Mouse (Mus musculus) lung, postnatal 0 days (tissue): ENCODE measurements at regions not wholly inside any gene's neighbourhood (a gene's known extent, or its start where the extent isn't known, plus 50 kb on each side); places are given as distances from the start of the nearest gene placed in this dataset.

Experiments
- ATAC-seq: fragments of 200-750 bp; cut with Nextera tagmentation; 2 replicates; pipeline ENCODE4 v1.8.0; 2017; ENCODE audit warnings: moderate library complexity
- DNase-seq: peaks from one replicate; pipeline ENCODE4 v3.0.0-alpha.2; 2016; ENCODE audit warnings: low spot score
- H3K27ac ChIP-seq: fragments of 300-500 bp; sonication (generic); 2 replicates; pipeline ENCODE4 v1.5.1; 2014; ENCODE audit warnings: antibody characterized with exemption, mild to moderate bottlenecking, low read length, mixed read lengths
- H3K27me3 ChIP-seq: fragments of 300-500 bp; sonication (generic); replicated peaks from 2 replicates; pipeline ENCODE4 v1.6.1; 2014; ENCODE audit warnings: low read length, mixed read lengths; ENCODE audit not compliant: insufficient read depth
- H3K36me3 ChIP-seq: fragments of 300-500 bp; sonication (generic); 2 replicates; pipeline ENCODE4 v1.6.1; 2014; ENCODE audit warnings: low read length, mixed read lengths; ENCODE audit not compliant: insufficient read depth
- H3K4me1 ChIP-seq: fragments of 300-500 bp; sonication (generic); 2 replicates; pipeline ENCODE4 v1.6.1; 2014; ENCODE audit warnings: antibody characterized with exemption, low read depth, low read length, mixed read lengths; ENCODE audit not compliant: insufficient read depth
- H3K4me2 ChIP-seq: fragments of 300-500 bp; sonication (generic); replicated peaks from 2 replicates; pipeline ENCODE4 v1.6.1; 2014; ENCODE audit warnings: low read depth, mild to moderate bottlenecking, low read length, moderate library complexity, mixed read lengths
- H3K4me3 ChIP-seq: fragments of 300-500 bp; sonication (generic); 2 replicates; pipeline ENCODE4 v1.5.1; 2014; ENCODE audit warnings: low read depth, low read length
- H3K9ac ChIP-seq: fragments of 300-500 bp; sonication (generic); replicated peaks from 2 replicates; pipeline ENCODE4 v1.6.1; 2014; ENCODE audit warnings: low read depth, mild to moderate bottlenecking
- H3K9me3 ChIP-seq: fragments of 300-500 bp; sonication (generic); 2 replicates; pipeline ENCODE4 v1.6.1; 2016; ENCODE audit warnings: low read length, mixed read lengths
- CTCF ChIP-seq: IDR thresholded peaks from 2 replicates; pipeline ENCODE4 v1.5.1; 2016; ENCODE audit warnings: antibody characterized with exemption, mild to moderate bottlenecking
- EP300 ChIP-seq: IDR thresholded peaks from 2 replicates; pipeline ENCODE4 v1.6.1; 2016; ENCODE audit warnings: antibody characterized with exemption, mild to moderate bottlenecking, control low read depth
- WGBS: fragments of 180-500 bp; shearing (Covaris S2); extraction: QIAGEN DNeasy Blood & Tissue Kit; methylation state at CpG from one replicate; pipeline ENCODE4 v1.1.7; 2014; 5-methylcytosine and 5-hydroxymethylcytosine counted together

DNA sequence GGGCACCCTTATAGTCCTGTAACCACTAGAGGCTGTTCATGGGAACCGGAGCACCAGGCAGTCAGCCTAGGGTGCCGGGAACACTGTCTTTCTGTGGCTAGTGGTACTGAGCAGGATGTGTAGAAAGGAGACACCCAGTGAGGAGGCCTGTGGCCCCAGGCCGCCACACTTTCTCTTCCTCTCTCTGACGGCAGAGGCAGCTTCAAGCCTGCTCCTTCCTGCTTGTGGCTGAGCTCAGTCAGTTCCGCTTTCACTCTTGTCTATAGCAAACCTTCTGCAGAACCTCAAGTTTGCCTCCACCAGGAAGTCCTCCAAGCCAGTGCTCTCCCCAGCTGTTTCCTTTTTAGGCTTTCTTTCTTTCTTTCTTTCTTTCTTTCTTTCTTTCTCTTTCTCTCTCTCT is 197.2 kb downstream of the Uaca start:
- Histone ChIP-seq H3K27me3 (no peaks in the 10 kb centered on the region), H3K9ac (no peak overlapping the region), H3K4me2 (no peak overlapping the region), H3K9me3 (no peaks in the 10 kb centered on the region), H3K36me3 (no peaks in the 10 kb centered on the region), H3K27ac (no peak overlapping the region), H3K4me3 (no peak overlapping the region), H3K4me1 (no peaks in the 10 kb centered on the region)
- peak; percentile 54 for DNase-seq
- 58% methylated on average over 5 of the region's 5 CpGs for WGBS
- ATAC-seq: peak; percentile 30; the same call in 1 of the 2 replicates
- no peak for TF ChIP-seq EP300
- no peak for TF ChIP-seq CTCF

DNA sequence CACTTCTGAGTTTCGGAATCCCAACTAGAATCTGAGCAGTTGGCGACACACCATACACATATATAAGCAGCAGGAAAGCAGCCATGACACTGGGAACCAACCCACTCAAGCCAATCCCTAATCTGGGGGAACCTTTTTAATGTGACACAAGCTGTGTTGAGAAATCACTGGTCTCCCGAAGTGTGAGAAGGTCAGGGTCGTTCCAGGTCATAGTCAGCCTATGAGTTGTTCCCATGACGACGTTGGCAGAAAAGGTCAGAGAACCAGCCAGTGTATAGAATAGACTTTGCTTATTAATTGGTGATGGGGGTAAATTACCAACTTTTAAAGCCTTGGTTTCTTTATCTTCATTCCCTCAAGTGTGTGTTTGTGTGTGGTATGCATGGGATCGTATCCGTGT is 199.3 kb downstream of the Uaca start:
- DNase-seq (no peak), ATAC-seq (no peak)
- Histone ChIP-seq H3K36me3 (no peaks in the 10 kb centered on the region), H3K27me3 (no peaks in the 10 kb centered on the region), H3K9ac (no peak overlapping the region), H3K4me1 (no peaks in the 10 kb centered on the region), H3K27ac (no peak overlapping the region), H3K4me2 (no peak overlapping the region), H3K9me3 (no peaks in the 10 kb centered on the region), H3K4me3 (no peak overlapping the region)
- 71% methylated on average over 8 of the region's 8 CpGs for WGBS
- no peak for TF ChIP-seq EP300
- no peak for TF ChIP-seq CTCF

DNA sequence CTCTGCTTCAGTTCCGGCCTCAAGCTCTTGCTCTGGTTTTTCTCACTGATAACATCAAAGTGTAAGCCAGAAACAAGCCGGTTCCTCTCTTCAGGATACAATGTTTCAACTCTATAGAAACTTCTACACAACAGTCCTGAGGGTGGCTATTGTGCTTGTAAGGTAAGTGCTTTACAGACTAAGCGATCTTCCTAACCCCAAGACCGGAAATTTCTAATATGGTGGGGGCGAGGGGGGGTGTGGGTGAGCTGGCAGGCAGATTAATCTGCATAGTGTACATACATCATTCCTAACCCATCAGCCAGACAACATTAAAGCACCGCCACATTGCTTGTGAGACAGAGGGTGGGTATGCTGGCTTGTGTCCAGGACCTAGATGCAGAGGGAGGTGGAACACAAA is 200.8 kb downstream of the Uaca start:
- TF ChIP-seq EP300 (no peak), CTCF (no peak)
- no peaks in the 10 kb centered on the region for H3K27me3 ChIP-seq
- ATAC-seq: no peak
- H3K9me3 ChIP-seq: no peaks in the 10 kb centered on the region
- H3K4me2 ChIP-seq: no peak overlapping the region
- no peaks in the 10 kb centered on the region for H3K4me1 ChIP-seq
- 43% methylated on average over 6 of the region's 6 CpGs for WGBS
- no peak overlapping the region for H3K9ac ChIP-seq
- H3K4me3 ChIP-seq: no peak overlapping the region
- no peak for DNase-seq
- no peaks in the 10 kb centered on the region for H3K36me3 ChIP-seq
- H3K27ac ChIP-seq: no peak overlapping the region

DNA sequence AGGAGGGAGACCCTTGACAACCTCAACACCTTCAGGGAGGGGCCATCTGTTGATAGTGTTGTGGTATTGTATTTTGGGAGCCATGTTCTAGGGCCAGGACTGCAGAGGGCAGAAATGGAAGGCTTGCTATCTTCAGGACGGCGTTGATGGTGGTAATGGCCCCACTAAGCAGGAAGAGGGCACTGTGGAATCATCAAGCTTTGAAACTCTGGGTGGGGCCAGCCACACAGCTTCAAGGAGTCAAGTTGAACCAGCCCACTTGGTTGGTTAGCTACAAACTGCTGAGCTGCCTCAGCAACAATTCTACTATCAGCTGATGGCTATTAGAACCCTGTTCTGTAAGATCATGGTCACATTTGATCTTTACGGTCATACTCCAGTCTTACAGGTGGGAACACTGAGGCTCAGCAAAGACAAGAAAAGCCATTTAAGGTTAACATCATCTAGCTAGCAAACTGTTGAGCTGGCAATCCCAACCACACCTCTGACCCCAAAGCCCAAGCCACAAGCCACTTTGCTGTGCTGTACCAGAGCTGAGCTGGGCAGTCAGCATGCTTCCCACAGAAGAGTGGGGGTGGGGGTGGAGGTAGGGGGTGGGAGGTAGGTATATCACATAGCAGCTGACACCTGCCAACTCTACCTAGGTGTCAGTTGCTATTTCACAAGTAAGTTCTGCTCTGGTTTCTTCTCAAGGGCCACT is 203.9 kb downstream of the Uaca start:
- Histone ChIP-seq H3K4me3 (no peak overlapping the region), H3K27me3 (no peaks in the 10 kb centered on the region), H3K4me1 (no peaks in the 10 kb centered on the region), H3K4me2 (no peak overlapping the region), H3K9me3 (no peaks in the 10 kb centered on the region), H3K27ac (no peak overlapping the region), H3K36me3 (no peaks in the 10 kb centered on the region), H3K9ac (no peak overlapping the region)
- WGBS: 68% methylated on average over 3 of the region's 3 CpGs
- peak; percentile 66 for TF ChIP-seq CTCF
- no peak for TF ChIP-seq EP300
- ATAC-seq (peak; percentile 48), DNase-seq (peak; percentile 69)

DNA sequence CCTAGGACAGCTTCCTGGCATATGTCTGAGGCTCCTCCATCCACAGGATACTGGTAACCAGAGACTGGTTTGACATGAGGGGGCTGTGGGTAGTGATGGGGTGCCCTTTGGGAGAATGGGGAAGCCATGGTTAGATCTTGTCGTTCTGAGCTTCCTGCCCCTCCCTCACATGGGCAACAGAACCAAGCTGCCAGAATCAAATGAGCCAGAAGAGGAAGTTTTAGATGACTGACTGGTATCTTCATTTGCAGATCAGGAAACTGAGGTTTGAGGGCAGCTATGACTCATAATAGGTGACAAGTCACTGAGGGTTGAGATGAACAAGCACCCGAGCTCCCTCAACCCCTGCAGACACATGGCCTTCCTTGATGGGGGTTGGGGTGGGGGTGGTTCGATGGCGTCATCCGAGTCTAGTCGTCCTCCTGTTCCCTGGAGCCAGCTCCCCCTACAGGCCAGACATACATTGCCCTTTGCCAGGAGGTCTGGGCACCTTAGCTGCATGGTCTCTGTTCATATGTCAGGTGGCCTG is 204.7 kb downstream of the Uaca start:
- Histone ChIP-seq H3K4me3 (no peak overlapping the region), H3K4me2 (no peak overlapping the region), H3K4me1 (no peaks in the 10 kb centered on the region), H3K27me3 (no peaks in the 10 kb centered on the region), H3K27ac (no peak overlapping the region), H3K9me3 (no peaks in the 10 kb centered on the region), H3K9ac (no peak overlapping the region), H3K36me3 (no peaks in the 10 kb centered on the region)
- ATAC-seq (peak; percentile 62), DNase-seq (peak; percentile 41)
- WGBS: 28% methylated on average over 6 of the region's 6 CpGs
- TF ChIP-seq CTCF (peak; percentile 62), EP300 (no peak)

DNA sequence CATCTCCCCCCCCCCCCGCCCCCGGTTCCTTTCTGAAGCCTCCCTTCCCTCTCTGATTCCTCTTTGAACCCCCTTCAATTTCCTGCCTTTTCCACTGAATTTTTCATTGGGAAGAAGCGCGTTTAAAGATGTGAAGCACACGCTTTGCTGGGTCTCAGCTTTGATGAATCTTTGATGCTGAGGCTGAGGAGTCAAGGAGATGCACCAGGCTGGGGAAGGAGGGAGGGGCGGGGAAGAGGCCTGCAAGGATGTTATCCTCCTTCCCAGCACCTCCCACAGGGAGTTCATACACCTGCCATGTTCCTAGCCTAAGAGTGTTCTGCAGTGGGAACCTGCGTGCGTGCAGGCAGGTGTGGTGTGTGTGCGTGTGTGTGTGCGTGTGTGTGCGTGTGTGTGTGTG is 205.9 kb downstream of the Uaca start:
- no peak overlapping the region for H3K4me2 ChIP-seq
- ATAC-seq (no peak), DNase-seq (no peak)
- H3K4me1 ChIP-seq: no peaks in the 10 kb centered on the region
- H3K27ac ChIP-seq: no peak overlapping the region
- no peak overlapping the region for H3K9ac ChIP-seq
- WGBS: 79% methylated on average over 10 of the region's 11 CpGs
- no peaks in the 10 kb centered on the region for H3K9me3 ChIP-seq
- H3K36me3 ChIP-seq: no peaks in the 10 kb centered on the region
- H3K4me3 ChIP-seq: no peak overlapping the region
- TF ChIP-seq EP300: no peak
- H3K27me3 ChIP-seq: no peaks in the 10 kb centered on the region

DNA sequence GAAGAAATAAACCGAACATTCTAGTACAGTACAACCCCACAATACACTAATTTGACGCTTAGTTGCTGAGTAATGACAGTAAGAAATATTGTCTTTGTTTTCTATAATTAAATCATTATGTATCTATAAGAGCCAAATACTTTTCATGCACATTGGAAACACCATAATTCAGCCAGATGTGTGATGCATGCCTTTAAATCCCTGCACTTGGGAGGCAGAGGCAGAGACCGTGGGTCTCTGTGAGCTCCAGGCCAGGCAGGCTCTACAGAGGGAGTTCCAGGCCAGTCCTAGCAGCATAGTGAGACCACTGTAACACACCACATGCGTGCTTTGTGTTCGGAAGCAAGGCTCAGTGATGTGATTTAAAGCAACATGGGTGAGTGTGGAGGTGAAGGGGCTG is 208.2 kb downstream of the Uaca start:
- H3K4me2 ChIP-seq: no peak overlapping the region
- H3K4me1 ChIP-seq: no peaks in the 10 kb centered on the region
- ATAC-seq (no peak), DNase-seq (no peak)
- no peaks in the 10 kb centered on the region for H3K36me3 ChIP-seq
- H3K9ac ChIP-seq: no peak overlapping the region
- no peak overlapping the region for H3K27ac ChIP-seq
- no peaks in the 10 kb centered on the region for H3K9me3 ChIP-seq
- no peak overlapping the region for H3K4me3 ChIP-seq
- no peak for TF ChIP-seq EP300
- no peak for TF ChIP-seq CTCF
- H3K27me3 ChIP-seq: no peaks in the 10 kb centered on the region
- 83% methylated on average over 5 of the region's 5 CpGs for WGBS
